In the genomic region with DNA sequence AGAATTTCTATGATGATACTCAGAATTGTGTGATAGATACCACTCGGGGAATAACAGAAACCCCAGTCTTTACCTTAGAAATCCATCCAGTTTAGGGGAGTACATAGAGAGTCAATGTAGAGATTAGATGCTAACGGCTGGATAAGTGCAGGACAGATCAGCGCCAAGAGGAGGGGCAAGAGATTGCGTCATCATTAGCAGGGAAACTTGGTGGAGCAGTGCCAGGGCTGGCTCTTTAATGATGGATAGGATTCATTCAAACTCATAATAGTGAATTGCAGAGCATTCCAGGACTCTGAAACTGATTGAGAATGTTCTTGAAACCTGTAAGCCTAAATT, we compare ENCODE assay signal across 1 mouse cellular context.
A peak's percentile ranks its signal among the peaks of the same experiment; 100 is the strongest.
TF ChIP-seq lines count a peak whose summit lies in the region.

No protein-coding gene starts in this region.

TF ChIP-seq in CH12.LX, 34 proteins besides CTCF, POLR2A, EP300 and RAD21:
- TF ChIP-seq MYC (IDR thresholded peaks at IDR 0.05; ENCODE audit: low read depth, low read length): no peak
- no peak for TF ChIP-seq ETS1 (conservative IDR thresholded peaks at IDR 0.05; ENCODE audit: low read depth, low read length)
- peak; percentile 51; the same call in 1 of the 2 replicates for TF ChIP-seq JUND (conservative IDR thresholded peaks at IDR 0.05; ENCODE audit: low read depth, low read length)
TF ChIP-seq in CH12.LX: peak in this region for 1.
